Mouse (Mus musculus) lung, adult 2 months (tissue): ENCODE results near the gene Rpp40. TPM values are rescaled to one million over a fixed set of nuclear protein-coding genes. Genes with fewer than 3 reads are reported as not detected.

Source experiments
- DNase-seq: peaks from one replicate; pipeline ENCODE4 v3.0.0; 2022
- H3K4me1 ChIP-seq: fragments of 200-500 bp; 2 replicates; pipeline ENCODE4 v1.6.1; 2011; ENCODE audit warnings: low read length; ENCODE audit not compliant: control insufficient read depth, insufficient read depth
- H3K4me3 ChIP-seq: fragments of 200-500 bp; replicated peaks from 2 replicates; pipeline ENCODE3; 2011; ENCODE audit warnings: low read depth, mild to moderate bottlenecking, control low read depth, low read length; ENCODE audit errors: extremely low read depth
- CTCF ChIP-seq: fragments of 200-500 bp; IDR thresholded peaks from 2 replicates; pipeline ENCODE4 v1.5.1; 2011; ENCODE audit warnings: mild to moderate bottlenecking, low read length, control low read depth; ENCODE audit not compliant: insufficient read depth
- POLR2A ChIP-seq: fragments of 200-500 bp; IDR thresholded peaks from 2 replicates; pipeline ENCODE4 v1.6.1; 2011; ENCODE audit warnings: low read depth, mild to moderate bottlenecking, control low read depth, low read length, borderline replicate concordance; ENCODE audit errors: extremely low read depth
- WGBS: fragments of 180-500 bp; shearing (Covaris S2); methylation state at CpG from one replicate; pipeline ENCODE4 v1.1.7; 2018; 5-methylcytosine and 5-hydroxymethylcytosine counted together
- polyA plus RNA-seq: library from polyadenylated mRNA; depleted of rRNA; stranded (reverse); fragments of >200 nt; gene quantifications from 2 replicates; pipeline ENCODE4 v1.2.3, GENCODE M21; 2012

Rpp40 gene
- polyA plus RNA-seq, 1 experiment = 2.9 TPM

DNA sequence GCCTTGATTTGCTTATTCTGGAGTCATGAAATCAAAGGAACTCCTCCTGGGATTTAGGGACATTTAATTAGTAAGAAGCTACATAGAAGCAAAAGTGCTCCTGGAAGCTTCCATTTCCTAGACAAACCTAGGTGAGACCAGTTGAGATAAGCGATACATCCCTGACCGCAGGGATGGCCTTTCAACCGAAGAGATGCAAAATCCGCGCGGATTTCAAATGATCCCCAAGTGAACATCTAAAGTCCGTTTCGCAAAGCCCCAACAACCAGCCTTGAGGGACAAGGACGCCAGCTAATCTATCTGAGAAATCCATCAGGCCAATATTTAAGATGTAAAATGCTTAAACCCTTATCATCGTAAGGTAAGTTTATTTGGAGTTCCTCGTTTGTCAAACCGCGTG, 781 bp downstream of the Rpp40 start:
- WGBS = under 1% methylated on average over 13 of the region's 13 CpGs
- no peak for DNase-seq
- no peak for TF ChIP-seq POLR2A
- TF ChIP-seq CTCF = no peak
- Histone ChIP-seq H3K4me3 (peak overlapping the region; percentile 88), H3K4me1 (no peaks in the 10 kb centered on the region; the same call in 1 of the 2 replicates)

DNA sequence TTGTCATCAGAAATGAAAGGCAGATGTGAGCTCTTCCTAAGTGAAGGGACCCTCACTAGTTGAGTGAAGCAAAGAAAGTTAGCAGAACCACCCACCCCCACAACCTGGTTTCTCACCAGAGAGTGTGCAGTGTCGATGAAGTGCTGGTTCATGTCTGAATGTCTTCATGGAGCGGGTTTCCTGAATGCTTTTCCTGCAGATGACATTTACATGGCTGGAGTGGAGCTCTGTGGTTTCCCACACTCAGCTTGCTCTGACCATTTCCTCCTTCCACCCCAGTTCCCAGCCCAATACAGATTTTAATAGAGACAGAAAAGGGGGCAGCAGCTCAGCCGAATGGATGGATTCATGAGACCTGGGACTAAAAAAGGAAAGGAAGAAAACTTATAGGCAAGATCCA, 13.3 kb downstream of the Rpp40 start:
- no peaks in the 10 kb centered on the region for H3K4me1 ChIP-seq
- TF ChIP-seq POLR2A (no peak), CTCF (no peak)
- 59% methylated on average over 3 of the region's 3 CpGs for WGBS
- no peak overlapping the region for H3K4me3 ChIP-seq
- DNase-seq = no peak

DNA sequence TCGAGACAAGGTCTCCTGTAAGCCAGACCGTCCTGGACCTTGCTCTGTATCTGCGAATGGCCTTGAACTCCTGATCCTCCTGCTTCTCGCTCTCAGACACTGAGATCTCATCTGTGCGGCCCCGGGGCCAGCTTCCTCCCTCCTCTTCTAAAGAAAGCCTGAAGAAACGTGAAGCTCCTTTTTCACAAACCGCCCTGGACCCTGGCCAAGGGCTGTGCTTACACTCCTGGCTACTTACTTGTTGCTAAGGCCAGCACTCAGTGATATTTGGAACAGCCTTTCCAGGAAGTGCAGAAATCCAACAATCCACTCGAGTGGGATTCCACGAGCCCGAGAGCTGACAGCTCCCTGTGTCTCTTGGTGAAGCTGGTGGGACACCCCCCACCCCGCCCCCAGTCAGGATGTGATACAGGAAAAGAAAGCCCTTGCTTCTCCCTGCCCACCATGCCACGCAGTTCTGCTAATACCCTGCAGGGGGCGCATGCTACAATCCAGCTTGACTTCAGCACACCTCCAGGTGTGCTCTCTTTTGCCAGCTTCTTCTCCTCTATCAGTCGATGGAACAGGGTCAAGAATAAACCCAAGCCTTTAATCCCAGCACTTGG, 19.9 kb downstream of the Rpp40 start:
- Histone ChIP-seq H3K4me1 (no peaks in the 10 kb centered on the region), H3K4me3 (no peak overlapping the region)
- peak; percentile 56 for DNase-seq
- TF ChIP-seq CTCF (peak; percentile 85), POLR2A (no peak)
- WGBS = 19% methylated on average over 15 of the region's 15 CpGs

DNA sequence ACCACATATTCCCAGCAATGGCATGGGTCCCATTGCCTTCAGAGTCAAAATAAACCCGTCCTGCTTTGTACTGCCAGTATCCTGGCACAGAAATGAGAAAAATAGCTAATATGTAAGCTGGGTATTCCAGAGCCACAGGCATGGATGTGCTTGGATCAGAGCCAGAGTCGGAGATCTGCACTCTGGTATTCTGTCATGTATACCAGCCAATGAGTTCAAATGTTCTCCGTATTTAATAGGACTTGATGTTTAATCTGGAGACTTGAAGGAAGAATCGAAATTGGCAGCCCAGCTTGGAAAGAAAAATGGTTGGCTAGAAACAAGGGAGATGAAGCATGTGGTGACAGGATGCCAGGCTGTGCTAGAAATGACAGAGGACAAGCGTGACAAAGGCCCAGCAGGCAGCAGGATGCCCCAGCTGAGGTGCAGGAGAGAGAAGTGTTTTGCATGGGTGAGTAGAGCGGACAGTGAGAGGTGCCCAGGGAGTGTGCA, 25.6 kb downstream of the Rpp40 start:
- TF ChIP-seq POLR2A (no peak), CTCF (no peak)
- DNase-seq = no peak

DNA sequence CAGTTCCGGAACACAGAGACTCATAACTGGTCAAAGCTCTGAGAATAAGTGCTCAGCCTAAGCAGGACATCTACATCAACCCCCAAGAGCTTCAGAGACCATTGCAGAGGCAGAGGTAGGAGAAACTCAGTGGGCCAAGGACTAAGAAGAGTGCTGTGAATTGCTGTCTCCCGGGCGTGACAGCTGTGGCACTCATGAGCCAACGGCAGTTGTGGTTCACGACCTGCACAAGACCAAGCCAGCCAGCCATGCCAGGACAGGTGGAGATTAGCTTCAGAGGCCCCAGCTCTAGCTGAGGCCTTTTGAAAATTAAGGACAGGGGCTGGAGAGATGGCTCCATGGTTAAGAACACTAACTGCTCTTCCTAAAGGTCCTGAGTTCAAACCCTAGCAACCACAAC, 26.6 kb downstream of the Rpp40 start:
- DNase-seq = no peak
- Histone ChIP-seq H3K4me3 (no peak overlapping the region), H3K4me1 (no peaks in the 10 kb centered on the region)
- 83% methylated on average over 5 of the region's 5 CpGs for WGBS
- TF ChIP-seq POLR2A = no peak
- no peak for TF ChIP-seq CTCF

More for the DNA sequence above, 25.6 kb downstream of the Rpp40 start:
- no peak overlapping the region for H3K4me3 ChIP-seq
- WGBS = 52% methylated on average over 6 of the region's 6 CpGs
- no peaks in the 10 kb centered on the region for H3K4me1 ChIP-seq

DNA sequence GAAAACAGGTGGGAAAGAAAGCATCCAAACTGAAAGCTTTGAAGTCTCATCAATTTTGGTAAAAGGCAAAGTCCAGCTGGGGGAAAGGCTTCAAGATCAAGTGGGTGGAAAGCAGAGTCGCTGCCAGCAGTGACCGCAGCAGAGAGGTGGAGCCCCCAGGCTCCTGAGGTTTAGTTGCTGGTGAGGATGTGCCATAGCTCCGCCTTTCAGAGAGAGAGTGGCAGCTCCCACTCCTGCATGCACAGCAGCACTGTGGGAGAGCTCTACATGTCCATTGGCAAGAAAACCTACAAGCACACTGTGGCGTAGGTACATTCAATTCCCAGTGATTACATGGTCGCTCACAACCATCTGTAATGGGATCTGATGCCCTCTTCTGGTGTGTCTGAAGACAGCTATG, 27.1 kb downstream of the Rpp40 start:
- TF ChIP-seq CTCF = no peak
- no peak for TF ChIP-seq POLR2A
- Histone ChIP-seq H3K4me1 (no peaks in the 10 kb centered on the region), H3K4me3 (no peak overlapping the region)
- WGBS = 59% methylated on average over 5 of the region's 5 CpGs
- DNase-seq = no peak

DNA sequence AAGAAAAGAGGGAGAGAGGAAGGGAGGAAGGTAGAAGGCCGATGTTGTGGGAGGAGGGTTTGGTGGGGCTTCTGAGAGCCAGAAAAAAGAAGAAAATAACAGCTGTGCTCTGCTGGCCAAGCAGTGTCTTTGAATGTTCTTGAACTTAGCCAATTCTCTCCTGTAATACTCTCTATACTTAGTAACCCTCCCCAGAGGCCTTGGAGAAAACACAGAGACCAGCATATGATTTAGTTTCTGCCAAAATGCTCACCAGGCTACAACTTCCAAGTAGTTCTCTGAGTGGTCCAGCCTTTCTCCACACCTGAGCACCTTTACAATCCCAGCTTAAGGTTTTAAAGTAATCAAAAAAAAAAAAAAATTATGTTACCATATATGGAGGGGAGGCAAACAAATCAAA, 27.9 kb downstream of the Rpp40 start:
- TF ChIP-seq CTCF (no peak), POLR2A (no peak)
- Histone ChIP-seq H3K4me1 (no peaks in the 10 kb centered on the region), H3K4me3 (no peak overlapping the region)
- WGBS = 28% methylated on average over 1 of the region's 1 CpGs
- DNase-seq = no peak

DNA sequence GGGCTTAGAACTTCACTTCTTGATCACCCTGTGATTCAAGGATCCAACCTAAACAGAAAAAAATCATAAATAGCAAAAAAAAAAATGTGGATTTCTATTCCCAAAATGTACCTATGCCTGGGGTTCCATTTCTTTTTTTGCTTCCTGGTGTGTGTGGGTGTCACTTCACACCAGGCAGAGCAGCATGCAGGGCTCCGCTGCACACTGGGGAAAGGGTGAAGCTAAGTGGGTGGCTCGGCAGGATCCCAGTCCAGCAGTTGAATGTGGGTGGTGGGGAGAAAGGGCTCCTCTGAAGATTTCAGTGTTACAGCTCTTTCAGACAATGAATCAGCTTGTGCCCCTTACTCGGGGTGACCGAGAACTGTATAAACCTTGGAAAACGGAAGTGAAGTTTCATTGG, 30.8 kb downstream of the Rpp40 start:
- Histone ChIP-seq H3K4me3 (no peak overlapping the region), H3K4me1 (no peaks in the 10 kb centered on the region)
- no peak for TF ChIP-seq CTCF
- no peak for TF ChIP-seq POLR2A
- no peak for DNase-seq
- WGBS = 85% methylated on average over 5 of the region's 5 CpGs

DNA sequence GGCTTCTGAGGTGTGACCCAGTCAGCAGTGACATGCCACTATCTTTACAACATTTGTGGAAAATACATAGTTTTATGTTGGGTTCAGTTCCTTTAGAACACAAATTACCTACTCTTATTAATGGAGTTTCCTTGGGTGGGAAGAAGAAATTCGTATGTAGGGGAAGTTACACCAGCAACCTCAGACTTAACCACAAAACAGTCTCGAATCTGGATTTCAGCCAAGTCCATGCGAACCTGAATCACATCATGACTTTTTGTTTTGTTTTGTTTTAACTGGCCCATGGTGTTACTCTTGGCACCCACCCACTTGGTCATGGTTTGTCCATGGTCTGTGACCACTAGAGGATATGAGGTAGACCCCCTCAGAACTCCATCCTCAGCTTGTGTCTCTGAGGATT, 35.1 kb downstream of the Rpp40 start:
- WGBS = 48% methylated on average over 3 of the region's 3 CpGs
- no peak for DNase-seq
- H3K4me1 ChIP-seq = no peaks in the 10 kb centered on the region

DNA sequence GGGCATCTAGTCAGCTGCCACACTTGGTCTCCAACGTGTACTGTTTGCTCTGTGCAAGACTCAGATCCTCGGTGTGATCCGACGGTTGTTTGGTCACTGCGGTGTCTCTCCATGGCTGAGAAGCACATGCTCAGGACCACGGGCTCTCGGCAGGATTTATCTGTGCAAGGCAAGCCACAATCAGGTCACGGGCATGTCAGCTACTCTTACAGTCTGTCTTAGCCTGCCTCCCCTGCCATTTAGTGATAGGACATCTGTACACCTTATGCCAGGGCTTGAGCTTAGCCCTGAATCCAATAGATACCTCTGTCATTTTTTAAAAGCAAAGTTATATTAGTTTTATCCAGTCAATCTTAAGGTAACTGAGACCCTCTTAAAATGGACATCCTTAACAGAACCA, 35.5 kb downstream of the Rpp40 start:
- TF ChIP-seq CTCF = no peak
- no peaks in the 10 kb centered on the region for H3K4me1 ChIP-seq
- DNase-seq = no peak
- WGBS = 87% methylated on average over 8 of the region's 8 CpGs
- no peak overlapping the region for H3K4me3 ChIP-seq

More for the DNA sequence above, 35.1 kb downstream of the Rpp40 start:
- no peak overlapping the region for H3K4me3 ChIP-seq
- TF ChIP-seq POLR2A (no peak), CTCF (no peak)

DNA sequence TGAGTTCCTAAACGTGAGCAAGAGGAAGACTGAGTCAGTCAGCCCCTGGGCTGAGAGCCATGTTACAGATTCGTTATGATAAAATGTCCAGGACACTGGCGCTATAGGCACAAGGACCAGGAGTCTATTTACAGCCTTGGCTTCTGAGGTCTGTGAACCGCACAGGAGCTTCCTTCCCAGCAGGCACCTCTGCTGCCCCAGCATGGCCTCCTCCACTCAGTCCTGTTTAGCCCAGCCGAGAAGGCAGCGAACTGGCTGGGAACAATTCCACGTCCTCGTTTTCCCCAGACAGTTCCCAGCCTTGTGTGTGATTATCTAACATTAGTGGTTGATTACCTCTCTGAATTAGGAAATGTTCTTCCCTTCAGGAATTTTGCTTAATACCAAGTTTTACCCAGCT, 45.2 kb downstream of the Rpp40 start:
- no peak for TF ChIP-seq POLR2A
- no peak for TF ChIP-seq CTCF
- no peak for DNase-seq
- H3K4me3 ChIP-seq = no peak overlapping the region
- 71% methylated on average over 8 of the region's 8 CpGs for WGBS
- H3K4me1 ChIP-seq = no peaks in the 10 kb centered on the region
